Mouse (Mus musculus) bone marrow macrophage, adult 2 months (primary cell): ENCODE measurements around the gene Rsad1. TPM values are rescaled to one million over a fixed set of nuclear protein-coding genes. Genes with fewer than 3 reads are reported as not detected.

ENCODE experiments used
- H3K27ac ChIP-seq: 2 replicates; pipeline ENCODE4 v1.5.1; 2012; ENCODE audit warnings: low read depth, low read length; ENCODE audit not compliant: insufficient read depth
- H3K4me1 ChIP-seq: 2 replicates; pipeline ENCODE4 v1.6.1; 2012; ENCODE audit warnings: low read length; ENCODE audit not compliant: control insufficient read depth, insufficient read depth
- H3K4me3 ChIP-seq: 2 replicates; pipeline ENCODE4 v1.5.1; 2012; ENCODE audit warnings: mild to moderate bottlenecking, low read length, moderate library complexity; ENCODE audit not compliant: insufficient read depth
- CTCF ChIP-seq: IDR thresholded peaks from 2 replicates; pipeline ENCODE4 v1.5.1; 2012; ENCODE audit warnings: low read depth, mild to moderate bottlenecking, low read length, moderate library complexity
- POLR2A ChIP-seq: IDR thresholded peaks from 2 replicates; pipeline ENCODE4 v1.6.1; 2012; ENCODE audit warnings: mild to moderate bottlenecking, low read depth, low read length, borderline replicate concordance
- polyA plus RNA-seq: library from polyadenylated mRNA; stranded (reverse); fragments of >200 nt; gene quantifications from 2 replicates; pipeline ENCODE4 v1.2.4, GENCODE M21; 2012; ENCODE audit not compliant: missing spikeins, insufficient read depth, insufficient read length

Rsad1 gene
- polyA plus RNA-seq, 1 experiment = 3.3 TPM

- no peak overlapping the region for H3K4me3 ChIP-seq
- TF ChIP-seq POLR2A (no peak), CTCF (no peak)
- H3K27ac ChIP-seq = no peak overlapping the region
- 0 out of 2 replicates have a peak, but pooled peaks cover 2% of the 10 kb centered on the region for H3K4me1 ChIP-seq
These were observed 25.5 kb upstream of the Rsad1 start for GRCm38 (mm10) chr11:94574560-94574959.

- TF ChIP-seq POLR2A (no peak), CTCF (no peak)
- Histone ChIP-seq H3K27ac (no peak overlapping the region), H3K4me3 (no peak overlapping the region), H3K4me1 (0 out of 2 replicates have a peak, but pooled peaks cover 2% of the 10 kb centered on the region)
These were observed 22.8 kb upstream of the Rsad1 start for GRCm38 (mm10) chr11:94571850-94572249.

GRCm38 (mm10) chr11:94570612-94571011, 21.6 kb upstream of the Rsad1 start:
- H3K4me3 ChIP-seq = no peak overlapping the region
- H3K4me1 ChIP-seq = 0 out of 2 replicates have a peak, but pooled peaks cover 2% of the 10 kb centered on the region
- TF ChIP-seq CTCF (no peak), POLR2A (no peak)
- no peak overlapping the region for H3K27ac ChIP-seq

- Histone ChIP-seq H3K4me1 (peaks cover 8% of the 10 kb centered on the region), H3K4me3 (no peak overlapping the region), H3K27ac (no peak overlapping the region)
- TF ChIP-seq POLR2A = no peak
- TF ChIP-seq CTCF = no peak
These were observed 18.3 kb upstream of the Rsad1 start for GRCm38 (mm10) chr11:94567326-94567725.

GRCm38 (mm10) chr11:94566534-94566933, 17.5 kb upstream of the Rsad1 start:
- TF ChIP-seq CTCF (no peak), POLR2A (no peak)
- Histone ChIP-seq H3K4me3 (no peak overlapping the region), H3K27ac (no peak overlapping the region), H3K4me1 (peaks cover 8% of the 10 kb centered on the region)

- no peak for TF ChIP-seq POLR2A
- Histone ChIP-seq H3K4me3 (no peak overlapping the region), H3K27ac (no peak overlapping the region), H3K4me1 (peaks cover 8% of the 10 kb centered on the region)
These were observed 16.1 kb upstream of the Rsad1 start for GRCm38 (mm10) chr11:94565151-94565479.

- peak within 1 kb of the TSS; percentile 15 for H3K4me3 ChIP-seq
- peaks cover 8% of the 10 kb centered on the region for H3K4me1 ChIP-seq
- no peak for TF ChIP-seq CTCF
- TF ChIP-seq POLR2A = no peak
- H3K27ac ChIP-seq = no peak within 1 kb of the TSS
These were observed 15.5 kb upstream of the Rsad1 start, which contains the start of gene Chad for GRCm38 (mm10) chr11:94564437-94565150. Chad (plus strand) TSS chr11:94565047.

- TF ChIP-seq CTCF (no peak), POLR2A (no peak)
- H3K4me3 ChIP-seq = peak overlapping the region; percentile 15; the same call in 1 of the 2 replicates
- H3K27ac ChIP-seq = no peak overlapping the region
- peaks cover 8% of the 10 kb centered on the region for H3K4me1 ChIP-seq
These were observed 14.8 kb upstream of the Rsad1 start for GRCm38 (mm10) chr11:94563821-94564220.

- Histone ChIP-seq H3K4me3 (no peak overlapping the region), H3K4me1 (peaks cover 8% of the 10 kb centered on the region), H3K27ac (no peak overlapping the region)
- TF ChIP-seq POLR2A (no peak), CTCF (no peak)
These were observed 14.3 kb upstream of the Rsad1 start for GRCm38 (mm10) chr11:94563383-94563782.

- TF ChIP-seq CTCF (no peak), POLR2A (no peak)
- Histone ChIP-seq H3K27ac (no peak overlapping the region), H3K4me1 (no peaks in the 10 kb centered on the region), H3K4me3 (no peak overlapping the region)
These were observed 9.2 kb upstream of the Rsad1 start for GRCm38 (mm10) chr11:94558226-94558625.
